Mouse (Mus musculus) liver, embryonic 12.5 days (tissue): ENCODE measurements around the gene Enah. TPM values are rescaled to one million over a fixed set of nuclear protein-coding genes. Genes with fewer than 3 reads are reported as not detected.

Source experiments
- ATAC-seq: fragments of 200-750 bp; cut with Nextera tagmentation; 2 replicates; pipeline ENCODE4 v1.8.0; 2017; ENCODE audit warnings: moderate number of reproducible peaks, mild to moderate bottlenecking, moderate library complexity
- H3K27ac ChIP-seq: fragments of 300-500 bp; sonication (generic); 2 replicates; pipeline ENCODE4 v1.5.1; 2016; ENCODE audit warnings: mild to moderate bottlenecking
- H3K27me3 ChIP-seq: fragments of 300-500 bp; sonication (generic); replicated peaks from 2 replicates; pipeline ENCODE4 v1.6.1; 2016; ENCODE audit warnings: mild to moderate bottlenecking, moderate library complexity
- H3K36me3 ChIP-seq: fragments of 300-500 bp; sonication (generic); 2 replicates; pipeline ENCODE4 v1.6.1; 2016; ENCODE audit warnings: mild to moderate bottlenecking, moderate library complexity
- H3K4me1 ChIP-seq: fragments of 300-500 bp; sonication (generic); 2 replicates; pipeline ENCODE4 v1.6.1; 2016
- H3K4me2 ChIP-seq: fragments of 300-500 bp; sonication (generic); 2 replicates; pipeline ENCODE4 v1.6.1; 2016; ENCODE audit warnings: mild to moderate bottlenecking, moderate library complexity
- H3K4me3 ChIP-seq: fragments of 300-500 bp; sonication (generic); 2 replicates; pipeline ENCODE4 v1.5.1; 2016; ENCODE audit warnings: mild to moderate bottlenecking, moderate library complexity
- H3K9ac ChIP-seq: fragments of 300-500 bp; sonication (generic); 2 replicates; pipeline ENCODE4 v1.6.1; 2016; ENCODE audit warnings: mild to moderate bottlenecking, moderate library complexity
- H3K9me3 ChIP-seq: fragments of 300-500 bp; sonication (generic); replicated peaks from 2 replicates; pipeline ENCODE4 v1.6.1; 2016; ENCODE audit warnings: mild to moderate bottlenecking, moderate library complexity
- WGBS: fragments of 180-500 bp; shearing (Covaris S2); methylation state at CpG from one replicate; pipeline ENCODE4 v1.1.7; 2016; ENCODE audit not compliant: insufficient replicate concordance; 5-methylcytosine and 5-hydroxymethylcytosine counted together
- polyA plus RNA-seq: library from polyadenylated mRNA; unstranded; fragments of >200 nt; fragmentation: Nextera tagmentation; extraction: Ambion mirVana; gene quantifications from 2 replicates; pipeline ENCODE4 v1.2.1, GENCODE M21; 2016

The Enah gene
- polyA plus RNA-seq, 1 experiment from 2014 or later: 2.8 TPM

DNA sequence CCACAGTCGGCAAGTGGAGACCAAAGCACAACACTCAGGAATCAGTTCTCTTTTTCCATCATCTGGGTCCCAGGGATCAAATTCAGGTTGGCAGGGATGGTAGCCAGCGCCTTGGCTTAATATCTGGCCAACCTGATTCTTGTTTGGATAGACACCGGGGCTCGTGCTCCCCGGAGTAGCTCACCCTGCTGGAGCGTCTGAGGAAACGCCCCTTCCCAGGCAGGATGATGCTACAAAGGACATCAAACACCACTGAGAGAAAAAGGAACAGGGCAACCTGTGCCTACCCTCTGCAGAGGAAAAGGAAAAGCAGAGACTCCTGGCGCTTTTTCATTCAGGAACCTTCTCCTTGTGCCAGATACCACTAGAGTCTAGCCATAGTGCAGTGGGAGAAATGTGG lies 156.4 kb downstream of the Enah start:
- peaks cover 9% of the 10 kb centered on the region; the same call in 1 of the 2 replicates for H3K27me3 ChIP-seq
- peaks cover 45% of the 10 kb centered on the region for H3K4me1 ChIP-seq
- H3K36me3 ChIP-seq: no peaks in the 10 kb centered on the region
- H3K27ac ChIP-seq: no peak overlapping the region
- no peak overlapping the region for H3K4me2 ChIP-seq
- no peak overlapping the region for H3K4me3 ChIP-seq
- H3K9ac ChIP-seq: no peak overlapping the region
- ATAC-seq: no peak
- WGBS: 41% methylated on average over 8 of the region's 8 CpGs
- H3K9me3 ChIP-seq: no peaks in the 10 kb centered on the region

DNA sequence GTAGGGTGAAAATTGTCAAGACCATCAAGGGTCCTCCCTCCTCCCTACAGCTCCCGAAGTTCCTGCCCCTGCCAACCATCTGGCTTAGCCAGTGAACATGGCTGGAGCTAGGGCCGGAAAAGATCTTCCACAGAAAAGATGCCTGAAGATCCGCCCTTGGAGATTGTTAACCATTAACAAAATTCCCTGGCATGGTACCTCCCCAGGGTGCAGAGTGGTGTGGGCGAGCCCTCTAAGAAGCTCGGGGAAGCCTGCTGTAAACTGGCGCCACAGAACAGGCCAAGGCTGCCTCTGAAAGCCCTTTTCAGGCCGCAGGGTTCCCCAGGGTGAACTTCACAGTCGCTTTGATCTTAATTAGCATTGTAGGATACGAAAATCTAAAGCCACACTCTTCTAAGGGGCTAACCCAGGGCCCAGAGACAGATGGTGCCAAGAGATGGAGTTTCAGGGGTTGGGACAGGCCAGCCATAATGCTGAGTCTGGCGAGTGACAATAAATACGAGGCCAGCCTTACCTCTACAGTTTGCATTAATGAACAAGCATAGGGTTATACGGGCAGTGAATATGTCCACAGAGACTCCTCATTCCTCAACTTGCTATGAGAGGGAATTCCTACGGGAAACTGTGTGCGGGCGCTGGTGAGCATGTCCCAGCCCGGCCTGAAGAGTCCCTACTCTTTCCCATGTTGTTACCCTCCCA lies 157.0 kb downstream of the Enah start:
- no peaks in the 10 kb centered on the region for H3K9me3 ChIP-seq
- 65% methylated on average over 16 of the region's 16 CpGs for WGBS
- no peak overlapping the region for H3K9ac ChIP-seq
- peaks cover 45% of the 10 kb centered on the region for H3K4me1 ChIP-seq
- no peak overlapping the region for H3K4me3 ChIP-seq
- H3K36me3 ChIP-seq: no peaks in the 10 kb centered on the region
- no peak for ATAC-seq
- H3K27me3 ChIP-seq: peaks cover 9% of the 10 kb centered on the region; the same call in 1 of the 2 replicates
- H3K27ac ChIP-seq: no peak overlapping the region
- no peak overlapping the region for H3K4me2 ChIP-seq

DNA sequence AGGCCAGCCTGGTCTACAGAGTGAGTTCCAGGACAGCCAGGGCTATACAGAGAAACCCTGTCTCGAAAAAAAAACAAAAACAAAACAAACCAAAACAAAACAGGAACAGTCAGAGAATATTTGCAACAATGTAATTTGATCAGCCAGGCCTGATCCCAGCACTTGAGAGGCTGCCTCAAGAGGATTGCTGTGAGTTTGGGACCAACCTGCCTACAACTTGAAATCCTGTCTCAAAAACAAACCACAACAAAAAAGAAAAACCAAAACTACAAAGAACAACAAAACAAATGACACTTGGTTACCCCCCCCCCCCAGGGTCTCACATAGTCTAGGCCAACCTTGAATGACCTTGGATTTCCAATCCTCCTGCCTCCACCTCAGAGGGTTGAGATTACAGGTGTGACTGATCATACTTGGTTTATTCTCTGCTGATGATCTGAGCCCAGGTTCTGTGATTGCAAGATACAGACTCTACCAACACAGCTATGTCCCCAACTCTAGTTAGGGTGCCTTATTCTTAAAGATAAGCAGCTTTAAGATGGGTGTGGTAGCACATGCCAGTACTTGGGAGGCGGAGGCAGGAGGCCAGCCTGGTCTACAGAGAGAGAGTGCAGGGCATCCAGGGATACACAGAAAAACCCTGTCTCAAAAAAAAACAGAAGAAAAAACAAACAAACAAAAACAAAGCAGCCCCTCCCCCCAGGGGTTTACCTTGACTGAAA lies 158.4 kb downstream of the Enah start:
- Histone ChIP-seq H3K36me3 (no peaks in the 10 kb centered on the region), H3K9ac (no peak overlapping the region), H3K27ac (peak overlapping the region; percentile 64; the same call in 1 of the 2 replicates), H3K9me3 (no peaks in the 10 kb centered on the region), H3K4me3 (no peak overlapping the region), H3K27me3 (peaks cover 9% of the 10 kb centered on the region; the same call in 1 of the 2 replicates), H3K4me1 (peaks cover 41% of the 10 kb centered on the region), H3K4me2 (peak overlapping the region; percentile 9; the same call in 1 of the 2 replicates)
- 29% methylated on average over 2 of the region's 2 CpGs for WGBS
- ATAC-seq: peak; percentile 83

DNA sequence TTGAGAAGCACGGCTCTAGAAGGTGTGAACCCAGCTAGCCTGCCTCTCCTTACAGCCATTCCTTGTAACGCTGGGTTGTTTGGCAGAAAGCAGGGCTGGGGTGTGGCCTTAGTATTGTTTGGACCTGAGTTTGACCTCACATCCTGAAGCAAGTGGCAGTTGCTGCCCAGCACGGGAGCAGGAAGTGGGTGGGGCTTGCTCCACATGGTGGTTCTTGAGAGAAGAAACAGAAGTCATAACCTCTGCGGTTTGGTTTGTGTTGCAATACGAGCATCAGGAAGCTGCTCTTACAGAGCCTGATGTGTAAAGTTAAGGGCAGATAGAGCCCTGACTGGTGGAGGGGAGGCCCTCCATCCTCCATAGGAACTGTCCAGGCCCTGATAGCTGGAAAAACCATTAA lies 159.1 kb downstream of the Enah start:
- Histone ChIP-seq H3K4me3 (no peak overlapping the region), H3K27ac (peak overlapping the region; percentile 67), H3K36me3 (no peaks in the 10 kb centered on the region), H3K4me1 (peaks cover 34% of the 10 kb centered on the region), H3K27me3 (peaks cover 9% of the 10 kb centered on the region; the same call in 1 of the 2 replicates), H3K9me3 (no peaks in the 10 kb centered on the region), H3K9ac (no peak overlapping the region), H3K4me2 (peak overlapping the region; percentile 9)
- 3% methylated on average over 5 of the region's 5 CpGs for WGBS
- peak; percentile 64 for ATAC-seq

DNA sequence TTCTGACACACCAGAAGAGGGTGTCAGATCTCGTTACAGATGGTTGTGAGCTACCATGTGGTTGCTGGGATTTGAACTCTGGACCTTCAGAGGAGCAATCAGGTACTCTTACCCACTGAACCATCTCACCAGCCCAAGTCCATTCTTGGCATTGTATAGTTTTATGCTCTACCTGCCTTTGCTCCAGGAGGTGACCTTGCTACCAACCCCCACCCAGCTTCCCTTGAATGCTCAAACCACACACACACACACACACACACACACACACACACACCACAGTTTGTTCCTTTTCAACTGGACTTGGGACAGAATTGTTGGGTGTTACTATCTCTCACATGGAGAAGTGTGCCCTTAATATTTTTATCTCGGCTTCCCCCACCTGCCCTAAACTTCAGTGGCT lies 163.5 kb downstream of the Enah start:
- Histone ChIP-seq H3K27me3 (peaks cover 16% of the 10 kb centered on the region; the same call in 1 of the 2 replicates), H3K4me1 (peaks cover 22% of the 10 kb centered on the region), H3K4me2 (no peak overlapping the region), H3K36me3 (no peaks in the 10 kb centered on the region), H3K27ac (no peak overlapping the region), H3K9ac (no peak overlapping the region), H3K4me3 (no peak overlapping the region), H3K9me3 (no peaks in the 10 kb centered on the region)
- no peak for ATAC-seq
- WGBS: 66% methylated on average over 2 of the region's 2 CpGs

DNA sequence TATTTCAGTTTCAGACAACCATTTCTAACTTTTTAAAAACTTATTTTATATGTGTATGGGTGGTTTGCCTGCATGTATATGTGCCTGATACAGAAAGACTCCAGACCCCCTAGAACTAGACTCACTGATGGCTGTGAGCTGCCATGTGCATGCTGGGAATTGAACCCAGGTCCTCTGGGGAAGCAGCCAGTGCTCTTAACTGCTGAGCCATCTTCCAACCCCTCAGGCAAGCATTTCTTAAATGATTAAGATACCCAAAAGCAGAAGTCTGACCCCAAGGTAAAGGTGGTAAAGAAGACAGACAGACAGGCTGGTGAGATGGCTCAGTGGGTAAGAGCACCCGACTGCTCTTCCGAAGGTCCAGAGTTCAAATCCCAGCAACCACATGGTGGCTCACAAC lies 165.0 kb downstream of the Enah start:
- Histone ChIP-seq H3K9ac (no peak overlapping the region), H3K27me3 (peaks cover 16% of the 10 kb centered on the region; the same call in 1 of the 2 replicates), H3K4me2 (no peak overlapping the region), H3K27ac (no peak overlapping the region), H3K4me3 (no peak overlapping the region), H3K36me3 (no peaks in the 10 kb centered on the region), H3K9me3 (no peaks in the 10 kb centered on the region), H3K4me1 (peaks cover 9% of the 10 kb centered on the region)
- 94% methylated on average over 2 of the region's 2 CpGs for WGBS
- no peak for ATAC-seq

DNA sequence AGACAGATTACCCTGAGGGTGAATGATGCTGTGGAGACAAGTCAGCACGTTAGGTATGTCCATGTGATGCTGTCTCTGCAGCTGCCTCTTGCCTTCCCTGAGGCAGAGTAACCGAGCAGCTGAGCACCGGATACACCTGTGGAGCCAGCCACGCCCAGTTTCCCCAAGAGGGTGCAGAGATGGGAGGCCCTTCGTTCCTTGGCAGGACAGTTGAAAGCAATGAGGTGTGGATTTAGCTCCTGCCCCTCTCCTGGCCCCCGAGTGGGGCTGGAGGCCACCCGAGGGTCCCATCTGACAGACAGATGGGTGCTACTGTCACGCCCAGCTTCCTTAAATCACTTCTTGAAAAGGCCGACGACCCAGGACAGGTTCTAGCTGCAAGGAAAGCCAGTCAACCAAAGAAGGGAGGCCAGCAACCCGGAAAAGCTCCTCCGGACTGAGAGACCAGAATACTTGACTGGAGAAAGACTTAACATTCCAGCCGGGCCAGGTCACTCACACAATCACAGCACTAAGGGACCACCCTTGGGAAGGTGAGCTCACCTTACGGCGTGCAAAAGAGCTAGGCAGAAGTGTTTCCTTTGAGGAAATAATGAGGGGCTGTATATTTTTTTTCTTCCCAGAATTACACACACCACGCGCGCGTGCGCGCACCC lies 166.6 kb downstream of the Enah start:
- peak overlapping the region; percentile 20; the same call in 1 of the 2 replicates for H3K4me3 ChIP-seq
- H3K9ac ChIP-seq: no peak overlapping the region
- peak overlapping the region; percentile 34 for H3K4me2 ChIP-seq
- no peaks in the 10 kb centered on the region for H3K9me3 ChIP-seq
- WGBS: 7% methylated on average over 18 of the region's 21 CpGs
- peaks cover 16% of the 10 kb centered on the region; the same call in 1 of the 2 replicates for H3K27me3 ChIP-seq
- H3K4me1 ChIP-seq: peaks cover 9% of the 10 kb centered on the region
- H3K27ac ChIP-seq: no peak overlapping the region
- peak; percentile 54 for ATAC-seq
- no peaks in the 10 kb centered on the region for H3K36me3 ChIP-seq

DNA sequence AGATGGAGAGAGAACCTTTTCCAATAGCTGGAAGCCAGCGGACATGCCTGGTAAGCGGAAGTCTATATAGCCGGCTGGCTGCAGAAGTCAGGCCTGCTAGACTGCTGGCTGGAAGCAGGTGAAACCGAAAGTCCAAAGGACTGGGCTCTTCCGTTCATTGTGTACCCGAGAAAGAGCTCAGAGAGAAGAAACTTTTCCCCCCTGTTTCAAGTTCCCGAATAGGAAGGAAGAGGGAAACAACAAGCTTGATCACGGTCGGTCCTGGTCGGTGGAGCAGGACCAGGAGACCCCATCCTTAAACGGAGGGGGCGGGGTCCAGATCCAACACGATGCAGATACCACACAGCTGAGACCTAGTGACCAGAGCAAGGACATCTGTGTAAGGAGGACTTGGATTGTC lies 167.3 kb downstream of the Enah start:
- peak overlapping the region; percentile 20 for H3K4me3 ChIP-seq
- H3K4me1 ChIP-seq: peaks cover 9% of the 10 kb centered on the region
- H3K4me2 ChIP-seq: peak overlapping the region; percentile 34
- H3K36me3 ChIP-seq: no peaks in the 10 kb centered on the region
- H3K27me3 ChIP-seq: peaks cover 16% of the 10 kb centered on the region; the same call in 1 of the 2 replicates
- H3K9me3 ChIP-seq: no peaks in the 10 kb centered on the region
- 25% methylated on average over 13 of the region's 13 CpGs for WGBS
- no peak overlapping the region for H3K9ac ChIP-seq
- no peak for ATAC-seq
- H3K27ac ChIP-seq: no peak overlapping the region

DNA sequence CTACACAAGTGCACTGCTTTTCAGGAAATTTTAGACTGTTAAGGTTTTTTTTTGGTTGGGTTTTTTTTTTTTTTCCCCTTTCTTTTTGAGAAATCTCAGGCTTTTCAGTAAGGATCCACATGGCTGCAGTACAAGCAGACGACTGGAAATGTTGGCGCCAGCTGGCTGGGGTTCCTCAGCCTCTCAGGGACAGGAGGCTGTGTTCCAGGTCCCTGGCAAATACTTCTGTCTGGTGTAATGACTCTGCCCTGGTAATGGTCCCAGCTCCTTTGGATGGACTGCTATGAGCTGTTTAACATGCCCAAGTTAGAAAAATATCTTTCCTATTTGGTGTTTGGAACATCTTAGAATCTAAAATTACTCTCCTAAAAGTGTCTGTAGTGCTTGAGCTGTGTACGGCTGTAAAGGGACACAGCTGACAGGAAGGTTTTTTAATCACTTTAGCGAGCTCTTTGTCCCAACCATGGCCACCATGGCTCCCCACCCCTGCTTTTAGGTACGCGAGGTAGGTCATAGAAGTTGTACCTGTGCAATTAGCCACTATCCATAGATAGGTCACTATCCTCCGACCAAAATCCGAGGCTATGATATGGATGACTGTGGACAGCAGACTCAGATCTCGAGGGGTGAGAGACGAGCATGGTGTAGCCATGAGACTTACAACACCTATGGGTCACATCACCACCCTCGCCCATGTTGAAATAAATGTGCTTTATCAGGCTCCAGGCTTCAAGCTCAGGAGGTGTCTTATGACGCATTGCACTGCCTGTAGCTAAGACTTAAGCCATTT lies 168.1 kb downstream of the Enah start:
- Histone ChIP-seq H3K9me3 (no peaks in the 10 kb centered on the region), H3K4me2 (no peak overlapping the region), H3K36me3 (no peaks in the 10 kb centered on the region), H3K4me3 (no peak overlapping the region), H3K27me3 (peaks cover 16% of the 10 kb centered on the region; the same call in 1 of the 2 replicates), H3K27ac (no peak overlapping the region), H3K4me1 (peaks cover 9% of the 10 kb centered on the region), H3K9ac (no peak overlapping the region)
- ATAC-seq: no peak
- WGBS: 68% methylated on average over 12 of the region's 12 CpGs

DNA sequence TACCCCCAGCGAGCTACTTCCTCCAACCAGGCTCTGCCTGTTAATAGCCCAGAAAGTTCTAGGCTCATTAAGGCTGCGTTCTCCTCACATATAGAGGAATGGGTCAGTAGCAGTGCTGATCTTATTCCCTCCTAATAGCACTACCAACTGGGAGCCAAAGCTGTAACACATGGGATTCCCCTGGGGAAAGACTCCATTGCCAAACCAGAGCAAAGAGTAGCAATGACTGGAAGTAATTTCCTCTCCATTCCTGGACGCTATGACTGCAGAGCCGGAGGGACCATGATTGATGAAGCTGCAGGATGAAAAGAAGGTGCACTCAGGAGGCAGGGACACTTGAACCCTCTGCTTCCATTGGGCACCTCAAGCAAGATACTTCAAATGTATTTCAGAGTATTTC lies 169.3 kb downstream of the Enah start:
- peaks cover 19% of the 10 kb centered on the region; the same call in 1 of the 2 replicates for H3K27me3 ChIP-seq
- H3K4me1 ChIP-seq: peaks cover 12% of the 10 kb centered on the region
- H3K9me3 ChIP-seq: no peaks in the 10 kb centered on the region
- H3K36me3 ChIP-seq: no peaks in the 10 kb centered on the region
- no peak overlapping the region for H3K9ac ChIP-seq
- no peak overlapping the region for H3K4me3 ChIP-seq
- H3K27ac ChIP-seq: no peak overlapping the region
- no peak overlapping the region for H3K4me2 ChIP-seq
- no peak for ATAC-seq
- WGBS: 62% methylated on average over 4 of the region's 4 CpGs

DNA sequence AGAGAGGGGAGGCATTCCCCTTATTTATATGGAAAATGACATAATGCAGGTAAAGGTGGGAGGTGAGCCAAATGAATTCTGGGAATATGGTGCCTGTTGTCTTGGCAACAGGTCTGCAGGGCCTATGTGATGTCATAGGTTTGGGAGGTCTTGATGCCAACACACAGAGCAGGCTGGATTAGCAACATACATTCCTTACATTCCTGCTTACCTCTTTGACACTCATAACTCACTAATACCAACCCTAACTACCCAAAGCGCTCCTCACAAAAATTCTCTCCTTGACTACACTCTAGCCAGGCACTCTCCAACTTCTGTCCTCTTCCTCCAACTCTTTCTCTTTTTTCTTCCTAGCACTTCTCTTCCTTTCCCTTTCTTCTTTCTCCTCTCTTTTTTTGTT lies 171.6 kb downstream of the Enah start:
- WGBS: 64% methylated on average over 1 of the region's 1 CpGs
- peaks cover 27% of the 10 kb centered on the region for H3K4me1 ChIP-seq
- H3K4me3 ChIP-seq: no peak overlapping the region
- no peaks in the 10 kb centered on the region for H3K9me3 ChIP-seq
- H3K27ac ChIP-seq: no peak overlapping the region
- no peak for ATAC-seq
- peaks cover 15% of the 10 kb centered on the region; the same call in 1 of the 2 replicates for H3K27me3 ChIP-seq
- H3K4me2 ChIP-seq: no peak overlapping the region
- no peak overlapping the region for H3K9ac ChIP-seq
- H3K36me3 ChIP-seq: no peaks in the 10 kb centered on the region
